Mouse (Mus musculus) cerebellum, postnatal 10 days (tissue): ENCODE results near the gene Dlgap3.

ENCODE experiments used
- DNase-seq, 2 experiments: peaks; one replicate each; pipeline ENCODE4 v3.0.0; 2021; ENCODE audit warnings: mixed read lengths in 2 of 2

Dlgap3 gene

DNA sequence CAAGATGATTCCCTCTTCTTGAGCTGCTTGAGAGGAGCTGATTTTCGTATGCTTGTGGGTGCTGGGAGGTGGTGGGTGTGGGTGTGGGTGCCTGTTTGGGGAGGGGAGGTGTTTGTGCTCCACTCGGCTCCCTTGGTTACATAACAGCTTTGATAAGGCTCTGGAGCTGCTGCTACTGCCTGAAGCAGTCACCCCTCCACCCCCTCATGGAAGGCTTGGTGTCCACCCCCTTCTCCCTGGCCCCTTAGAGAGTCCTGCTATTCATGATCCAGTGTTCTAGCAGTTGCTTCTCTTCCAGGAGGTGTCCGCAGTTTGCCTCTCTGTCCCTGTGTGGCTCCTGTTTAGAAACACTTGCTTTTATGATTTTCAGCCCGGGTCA lies 5.9 kb downstream of the Dlgap3 start:
- no peak for DNase-seq

DNA sequence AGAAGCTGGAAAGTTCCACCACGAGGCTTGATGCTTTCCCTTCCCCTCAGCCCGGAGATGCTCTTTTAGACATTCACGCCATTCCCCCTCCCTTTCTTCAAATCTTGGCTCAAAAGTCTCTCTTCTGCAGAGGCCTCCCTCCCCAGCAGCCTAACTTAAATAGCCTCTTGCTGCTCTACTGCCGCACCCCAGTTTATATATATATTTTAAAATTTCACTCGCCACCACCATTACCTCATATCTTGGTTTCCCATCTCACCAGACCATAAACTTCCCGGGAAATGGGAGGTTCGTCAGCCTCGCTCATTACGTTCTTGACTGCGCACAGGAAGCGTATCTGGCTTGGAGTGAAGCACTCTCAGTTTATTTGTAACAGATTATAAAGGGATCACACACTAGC lies 9.0 kb downstream of the Dlgap3 start:
- peak in 1 of 2 experiments; percentile 9 for DNase-seq

DNA sequence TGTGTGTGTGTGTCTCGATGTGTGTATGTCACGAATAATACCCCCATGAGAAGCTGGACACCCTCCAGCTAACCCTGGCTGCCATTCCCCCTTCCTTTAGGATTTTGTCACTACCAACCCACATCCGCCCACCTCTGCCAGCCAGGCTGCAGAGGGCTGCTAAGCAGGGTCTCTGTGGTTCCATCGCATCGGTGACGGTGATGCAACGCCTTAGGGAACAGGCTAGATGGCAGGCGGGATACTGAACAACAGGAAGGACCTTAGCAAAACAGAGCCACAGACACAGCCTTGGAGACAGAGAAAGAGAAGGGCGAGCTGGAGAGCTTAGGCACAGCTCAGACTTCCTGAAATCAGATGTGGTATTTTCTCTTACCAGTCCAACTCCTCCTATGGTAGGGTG lies 9.7 kb downstream of the Dlgap3 start:
- peak; percentile 38 to 39 for DNase-seq

DNA sequence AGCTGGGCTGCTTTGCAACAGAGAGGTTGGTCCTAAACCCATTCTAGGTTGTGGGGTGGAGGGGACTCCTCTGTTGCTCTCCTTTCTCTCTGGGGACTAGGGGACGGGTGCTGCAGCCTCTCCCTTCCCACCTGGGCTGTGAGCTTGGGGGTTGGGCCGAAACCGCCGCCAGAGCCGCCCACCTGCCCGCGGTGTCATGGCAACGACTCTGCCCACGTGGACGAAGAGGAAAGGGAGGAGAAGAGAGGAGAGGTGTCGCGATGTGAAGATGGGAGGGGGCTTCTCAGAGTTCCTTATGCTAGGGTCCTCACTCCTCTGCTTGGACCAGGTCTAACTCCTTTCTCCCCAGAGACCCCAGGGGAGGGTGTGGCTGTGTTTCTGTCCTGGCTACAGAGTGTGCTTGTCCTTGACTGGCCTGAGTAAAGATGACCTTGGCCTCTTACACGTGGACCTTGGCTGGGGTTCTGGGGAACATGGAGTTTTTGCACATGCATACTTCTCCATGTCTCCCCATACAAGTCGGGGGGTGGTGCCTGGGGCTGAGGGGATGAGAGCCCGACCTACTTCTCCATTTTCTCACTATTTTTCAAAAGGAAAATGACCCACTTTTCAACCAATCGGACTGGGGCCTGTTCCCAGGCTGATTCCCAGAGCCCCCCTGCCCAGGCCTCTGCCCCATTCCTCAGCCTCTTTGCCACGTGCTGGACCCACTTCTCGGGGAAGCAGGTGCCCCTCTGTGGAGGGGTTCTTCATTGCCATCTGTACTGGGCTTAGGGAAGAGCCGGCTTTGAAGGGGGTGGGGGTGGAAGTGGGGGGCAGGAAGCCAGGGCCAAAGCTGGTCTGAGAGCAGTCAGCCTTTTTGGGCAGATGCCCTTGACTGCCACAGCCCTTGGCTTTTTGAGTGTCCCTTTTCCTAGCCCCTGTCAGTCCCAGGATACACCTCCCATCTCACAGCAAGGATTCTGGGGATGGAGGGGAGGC lies 10.8 kb downstream of the Dlgap3 start:
- peak; percentile 67 to 69 for DNase-seq

DNA sequence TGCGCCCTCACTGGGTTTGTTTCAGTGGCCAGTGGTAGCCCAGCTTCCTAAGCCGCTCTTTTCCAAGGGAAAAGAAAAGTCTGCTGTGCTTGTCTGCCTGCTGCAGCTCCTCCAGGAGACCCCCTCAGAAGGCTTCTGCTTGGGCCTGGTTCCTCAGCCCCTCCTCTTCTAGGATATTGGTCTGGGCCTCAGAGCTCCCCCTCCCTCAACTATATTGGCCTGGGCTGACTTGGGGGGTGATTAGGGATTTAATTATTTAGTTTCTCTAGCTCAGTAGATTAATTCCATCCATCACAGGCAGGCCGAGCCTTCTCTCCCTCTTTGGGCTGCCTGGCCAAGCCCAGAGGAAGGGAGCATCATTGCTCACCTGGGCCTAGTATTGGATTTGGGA lies 11.4 kb downstream of the Dlgap3 start:
- DNase-seq: no peak

DNA sequence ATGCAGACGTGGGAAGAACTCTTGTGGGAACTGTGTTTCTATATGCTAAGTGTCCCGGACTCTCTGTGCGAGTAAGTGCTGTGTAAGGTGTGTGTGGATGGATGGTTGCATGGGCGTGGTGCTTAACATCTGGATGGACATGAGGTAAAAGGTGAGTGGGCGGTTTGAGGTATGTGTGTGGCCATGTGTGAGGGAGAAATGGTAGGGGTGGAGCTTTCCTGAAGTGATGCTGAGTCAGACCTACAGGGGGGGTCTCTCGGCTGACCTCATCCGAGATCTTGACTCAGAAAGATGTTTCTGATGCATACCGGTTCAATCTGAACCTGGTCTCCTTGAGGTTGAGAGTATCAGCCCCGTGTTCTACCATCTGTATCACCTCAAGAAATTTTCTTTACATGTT lies 12.0 kb downstream of the Dlgap3 start:
- DNase-seq: no peak

DNA sequence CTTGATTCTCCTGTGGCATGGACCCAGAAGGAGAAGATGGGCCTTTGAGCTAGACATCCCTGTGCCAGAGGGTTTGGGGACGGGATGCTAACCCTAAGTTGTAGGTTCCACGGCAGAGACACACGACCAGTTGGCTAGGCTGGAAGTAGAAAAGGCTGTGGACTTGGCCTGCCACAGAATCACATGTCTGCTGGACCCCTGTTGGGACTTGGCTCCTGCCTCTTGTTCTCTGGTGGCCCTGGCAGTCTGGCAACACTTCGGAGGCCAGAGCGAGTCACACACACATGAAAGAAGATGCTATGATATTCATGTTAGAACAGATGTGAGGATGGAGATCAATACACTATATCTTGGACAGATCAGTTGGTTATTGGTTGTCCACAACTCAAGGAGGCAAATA lies 14.9 kb downstream of the Dlgap3 start:
- DNase-seq: peak; percentile 94 to 95

DNA sequence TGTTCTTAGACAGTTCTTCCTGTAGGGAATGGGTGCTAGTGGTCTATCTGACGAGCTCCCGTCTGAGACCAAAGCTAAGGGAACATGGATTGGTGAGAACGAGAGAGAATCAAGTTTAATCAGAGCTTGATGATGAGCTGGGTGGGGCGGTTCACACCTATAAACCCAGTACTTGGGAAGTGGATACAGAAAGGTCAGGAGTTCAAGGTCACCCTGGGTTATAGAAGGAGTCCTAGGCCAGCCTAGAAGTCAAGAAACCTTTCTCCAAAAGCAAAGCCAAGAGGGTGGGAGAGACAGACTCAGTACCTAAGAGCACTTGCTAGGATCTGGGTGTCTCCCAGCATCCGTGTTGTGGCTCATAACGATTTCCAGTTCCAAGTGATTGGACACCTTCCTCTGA lies 21.9 kb downstream of the Dlgap3 start:
- no peak for DNase-seq

DNA sequence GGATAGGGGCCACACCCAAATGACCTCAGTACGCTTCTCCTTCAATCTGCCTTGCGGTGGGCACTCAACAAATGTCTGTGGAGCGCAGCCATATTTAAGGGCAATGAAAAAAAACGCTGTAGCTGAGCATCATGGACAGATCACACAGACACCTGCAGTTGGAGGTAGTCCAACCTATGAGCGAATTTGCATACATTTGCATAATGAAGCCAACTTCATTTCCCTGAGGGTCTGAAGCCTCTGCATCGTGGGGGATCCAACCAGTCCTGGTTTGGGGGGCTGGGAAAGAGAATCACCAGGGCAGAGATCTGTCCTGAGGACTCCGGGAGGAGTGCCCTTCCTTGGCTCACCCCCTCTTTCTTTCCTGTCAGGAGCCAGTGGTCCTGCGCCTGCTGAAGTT lies 23.7 kb downstream of the Dlgap3 start:
- DNase-seq: peak; percentile 70 to 73

DNA sequence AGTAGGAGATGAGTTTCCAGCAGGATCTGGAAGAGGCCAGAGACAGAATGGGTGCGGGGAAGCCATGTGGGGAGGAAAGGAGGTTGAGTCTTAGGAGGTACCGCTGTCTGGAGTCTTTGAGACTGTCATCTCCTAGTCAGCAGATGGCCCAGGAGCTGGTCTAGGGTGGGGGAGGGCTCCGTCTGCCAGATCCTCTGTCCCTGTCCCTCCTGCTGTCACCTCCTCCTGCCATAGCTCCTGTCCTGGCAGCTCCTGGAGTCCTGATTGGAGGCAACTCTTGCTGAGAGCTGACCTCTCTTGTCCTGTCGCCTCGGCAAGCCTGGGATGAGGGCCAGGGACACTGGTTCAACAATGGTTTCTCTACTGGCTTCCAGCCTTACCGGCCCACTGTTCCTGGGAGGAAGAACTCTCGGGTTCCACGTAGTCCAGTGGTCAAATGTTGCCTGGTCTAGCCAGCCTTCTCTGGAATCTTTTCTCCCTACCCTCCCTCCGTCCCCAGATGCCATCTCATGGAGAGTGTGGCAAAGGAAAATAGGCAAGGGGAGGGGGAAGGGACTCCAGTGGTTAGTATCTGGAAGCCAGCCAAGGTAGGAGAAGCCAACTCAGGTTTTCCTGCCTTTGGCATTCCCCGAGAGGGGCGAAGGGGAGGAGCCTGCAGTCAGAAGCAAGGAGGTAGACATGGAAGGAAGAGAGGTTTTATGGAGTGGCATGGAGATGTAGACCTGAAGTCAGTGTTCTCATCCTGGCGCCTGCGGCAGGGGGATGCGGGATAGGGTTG lies 24.6 kb downstream of the Dlgap3 start:
- DNase-seq: peak; percentile 94 to 97

DNA sequence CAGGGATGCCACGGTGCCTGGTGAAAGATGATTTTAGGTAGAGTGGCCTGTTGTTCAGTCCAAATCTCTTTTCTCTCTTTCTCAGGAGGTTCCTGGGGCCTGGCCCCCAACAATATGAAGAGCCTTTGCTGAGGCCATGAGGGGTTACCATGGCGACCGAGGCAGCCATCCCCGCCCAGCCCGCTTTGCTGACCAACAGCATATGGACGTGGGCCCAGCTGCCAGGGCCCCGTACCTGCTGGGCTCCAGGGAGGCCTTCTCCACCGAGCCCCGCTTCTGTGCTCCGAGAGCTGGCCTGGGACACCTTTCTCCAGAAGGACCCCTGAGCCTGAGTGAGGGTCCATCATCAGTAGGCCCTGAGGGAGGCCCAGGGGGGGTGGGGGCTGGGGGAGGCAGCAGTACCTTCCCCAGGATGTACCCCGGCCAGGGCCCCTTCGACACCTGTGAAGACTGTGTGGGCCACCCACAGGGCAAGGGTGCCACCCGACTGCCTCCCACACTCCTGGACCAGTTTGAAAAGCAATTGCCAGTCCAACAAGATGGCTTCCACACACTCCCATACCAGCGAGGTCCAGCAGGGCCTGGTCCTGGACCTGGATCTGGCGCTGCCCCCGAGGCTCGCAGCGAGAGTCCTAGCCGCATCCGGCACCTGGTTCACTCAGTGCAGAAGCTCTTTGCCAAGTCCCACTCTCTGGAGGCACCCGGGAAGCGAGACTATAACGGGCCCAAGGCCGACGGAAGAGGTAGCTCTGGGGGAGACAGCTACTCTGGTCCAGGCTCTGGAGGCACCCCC lies 25.7 kb downstream of the Dlgap3 start:
- DNase-seq: peak; percentile 75 to 87

DNA sequence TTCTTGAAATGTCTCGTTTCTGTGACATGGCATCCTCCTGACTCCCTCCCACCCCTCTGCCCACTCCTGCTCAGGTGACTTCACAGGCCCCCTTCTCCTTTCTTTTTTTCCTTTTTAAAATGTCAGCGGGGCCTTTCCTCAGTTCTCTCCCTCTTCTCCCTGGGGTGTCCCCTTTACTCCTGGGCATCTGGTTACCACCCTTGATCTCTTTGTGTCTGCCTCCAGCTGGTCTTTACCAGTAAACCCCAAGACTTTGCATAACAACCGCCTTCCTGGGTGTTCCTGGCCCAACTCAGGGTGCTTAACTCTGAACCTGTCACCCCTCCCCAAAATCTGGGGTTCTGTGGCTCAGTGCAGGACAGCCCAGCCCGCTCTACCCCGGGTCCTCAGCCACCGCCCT lies 29.6 kb downstream of the Dlgap3 start:
- no peak for DNase-seq

DNA sequence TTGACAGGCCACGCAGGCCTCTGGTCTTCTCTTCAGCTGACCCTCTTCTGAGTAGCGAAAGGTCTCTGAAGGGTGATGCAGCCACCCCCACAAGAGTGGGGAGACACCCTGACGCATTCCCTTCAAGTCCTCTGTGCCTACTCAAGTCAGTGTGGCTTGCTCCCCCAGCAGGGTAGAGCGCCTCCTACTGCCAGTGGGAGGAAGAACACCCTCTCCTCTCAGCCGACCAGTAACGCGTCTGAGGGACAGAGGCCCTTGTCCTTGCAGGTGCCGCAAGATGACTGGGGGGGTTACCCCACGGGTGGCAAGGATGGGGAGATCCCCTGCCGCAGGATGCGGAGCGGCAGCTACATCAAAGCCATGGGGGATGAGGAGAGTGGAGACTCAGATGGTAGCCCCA lies 30.4 kb downstream of the Dlgap3 start:
- DNase-seq: peak; percentile 52 to 68

DNA sequence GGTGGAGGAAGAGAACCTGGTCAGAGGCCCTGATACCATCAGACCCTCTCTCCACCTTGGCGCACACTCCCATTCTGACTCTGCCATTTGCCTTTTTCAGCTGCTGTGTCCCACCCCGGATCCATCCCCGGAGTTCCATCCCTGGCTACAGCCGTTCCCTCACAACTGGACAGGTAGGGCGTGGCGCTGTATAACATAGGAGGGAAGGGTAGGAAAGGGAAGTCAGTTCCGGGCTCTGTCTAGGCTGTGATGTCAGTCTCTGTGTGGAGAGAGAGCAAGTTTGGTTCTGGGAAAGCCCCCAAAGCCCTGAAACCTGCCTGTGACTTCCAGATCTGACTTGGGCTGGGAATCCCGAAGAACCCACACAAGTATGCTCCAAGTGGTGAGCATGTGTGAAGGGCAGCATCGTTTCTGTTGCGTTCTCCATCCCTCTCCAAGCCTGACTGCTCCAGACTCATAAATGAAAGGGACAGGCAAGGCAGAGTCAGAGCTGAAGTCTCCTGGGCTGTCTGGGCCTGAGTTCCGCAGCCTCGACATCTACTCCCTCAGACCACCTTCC lies 31.2 kb downstream of the Dlgap3 start:
- DNase-seq: no peak

DNA sequence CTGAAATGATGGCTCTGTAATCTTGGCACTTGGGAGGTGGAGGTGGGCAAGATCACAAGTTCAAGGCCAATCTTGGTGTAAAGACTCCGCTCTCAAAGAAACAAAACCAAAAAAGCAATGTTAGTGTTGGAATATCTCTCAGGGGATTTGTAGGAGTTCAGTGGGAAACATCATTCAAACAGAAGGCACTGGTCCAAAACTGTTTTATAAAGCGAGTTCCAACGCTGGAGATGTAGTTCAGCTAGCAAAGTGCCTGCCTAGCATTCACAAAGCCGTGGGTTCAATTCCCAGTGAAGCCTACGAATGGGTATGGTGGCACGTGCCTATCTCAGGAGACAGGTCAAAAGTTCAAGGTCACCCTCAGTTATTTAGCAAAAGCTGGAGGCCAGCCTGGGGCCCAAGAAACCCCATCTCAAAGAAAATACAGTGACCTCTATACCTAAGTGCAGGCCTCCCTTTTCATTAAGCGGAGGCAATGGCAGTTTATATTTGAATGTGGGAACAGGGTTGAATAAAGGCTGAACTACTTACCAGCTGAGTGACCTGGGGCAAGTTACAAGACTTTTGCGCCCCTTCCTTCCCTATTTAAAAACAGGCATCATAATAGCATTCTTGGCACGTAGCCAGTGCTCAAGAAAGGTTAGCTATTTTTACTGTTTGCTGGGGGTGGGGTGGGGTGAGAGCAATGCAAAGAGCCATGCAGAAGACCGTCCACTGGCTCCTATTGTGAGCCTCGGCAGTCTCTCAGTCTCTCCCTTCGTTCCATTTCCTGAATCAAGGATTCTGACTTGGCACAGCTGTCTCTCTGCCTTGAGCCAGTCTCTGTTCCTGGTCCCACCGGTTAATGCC lies 32.0 kb downstream of the Dlgap3 start:
- DNase-seq: no peak

DNA sequence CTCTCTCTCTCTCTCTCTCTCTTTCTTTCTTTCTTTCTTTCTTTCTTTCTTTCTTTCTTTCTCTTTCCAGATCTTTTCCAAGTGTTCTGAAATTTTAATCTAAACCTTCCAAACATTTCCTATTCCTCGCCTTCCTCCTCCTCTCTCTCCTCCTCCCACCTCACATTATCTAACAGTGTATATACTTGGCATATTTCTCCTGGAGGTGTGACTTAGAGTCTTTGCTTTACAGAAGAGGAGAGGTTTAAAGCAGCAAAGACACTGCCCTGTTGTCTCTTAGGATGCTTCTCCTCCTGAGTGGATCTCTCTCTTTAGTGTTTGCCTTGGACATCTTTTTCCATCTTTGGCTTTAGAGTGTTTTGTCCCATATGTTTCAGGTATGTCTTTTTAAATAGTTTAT lies 34.1 kb downstream of the Dlgap3 start:
- no peak for DNase-seq

DNA sequence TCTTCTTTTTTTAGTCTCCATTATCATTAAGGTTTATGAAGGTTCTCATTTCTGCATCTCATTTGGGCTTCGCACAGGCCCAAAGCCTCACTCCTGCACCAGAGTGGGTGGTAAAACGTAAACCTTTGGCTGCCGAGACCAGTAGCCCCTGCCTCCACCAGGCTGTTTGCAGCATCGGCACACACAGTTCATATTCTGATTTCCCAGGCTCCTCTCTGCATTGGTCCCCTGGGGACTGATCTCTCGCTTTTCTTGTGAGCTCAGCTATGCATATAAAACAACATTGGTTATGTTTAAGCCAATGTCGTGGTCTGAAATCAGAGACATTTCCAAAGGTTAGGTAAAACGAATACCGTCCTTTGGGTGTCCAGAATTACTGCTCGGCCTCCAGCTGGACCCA lies 42.3 kb downstream of the Dlgap3 start:
- DNase-seq: peak; percentile 45 to 58

DNA sequence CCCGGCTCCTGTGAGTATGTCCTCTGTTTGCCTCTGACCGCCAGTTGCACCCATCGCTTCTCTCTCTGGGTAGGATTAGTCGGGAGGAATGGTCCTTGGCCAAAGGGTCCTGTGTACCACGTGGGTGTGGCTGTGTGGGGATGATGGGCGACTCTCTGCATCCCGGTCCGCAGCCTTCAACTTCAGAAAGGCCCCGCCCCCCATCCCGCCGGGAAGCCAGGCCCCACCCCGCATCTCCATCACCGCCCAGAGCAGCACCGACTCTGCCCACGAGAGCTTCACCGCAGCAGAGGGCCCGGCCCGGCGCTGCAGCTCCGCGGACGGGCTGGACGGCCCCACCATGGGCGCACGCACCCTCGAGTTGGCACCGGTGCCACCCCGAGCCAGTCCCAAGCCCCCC lies 45.5 kb downstream of the Dlgap3 start:
- DNase-seq: no peak

DNA sequence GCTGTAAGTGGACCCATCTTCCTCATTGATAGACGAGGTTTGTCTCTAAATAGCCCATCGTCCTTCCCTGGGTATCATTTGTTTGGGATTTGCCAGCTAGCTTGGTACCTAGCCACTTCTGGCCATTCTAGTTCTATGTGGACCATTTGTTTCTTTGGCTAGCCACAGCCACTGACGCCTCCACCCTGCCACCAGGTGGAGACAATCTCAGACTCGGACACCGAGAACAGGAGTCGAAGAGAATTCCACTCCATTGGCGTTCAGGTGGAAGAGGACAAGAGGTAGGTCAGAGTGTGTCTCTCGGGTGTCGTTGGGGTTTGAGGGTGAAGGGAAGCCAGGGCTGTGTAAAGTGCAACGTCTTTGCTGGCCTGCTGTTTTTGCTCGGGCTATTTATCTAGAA lies 46.1 kb downstream of the Dlgap3 start:
- DNase-seq: peak; percentile 81 to 83

DNA sequence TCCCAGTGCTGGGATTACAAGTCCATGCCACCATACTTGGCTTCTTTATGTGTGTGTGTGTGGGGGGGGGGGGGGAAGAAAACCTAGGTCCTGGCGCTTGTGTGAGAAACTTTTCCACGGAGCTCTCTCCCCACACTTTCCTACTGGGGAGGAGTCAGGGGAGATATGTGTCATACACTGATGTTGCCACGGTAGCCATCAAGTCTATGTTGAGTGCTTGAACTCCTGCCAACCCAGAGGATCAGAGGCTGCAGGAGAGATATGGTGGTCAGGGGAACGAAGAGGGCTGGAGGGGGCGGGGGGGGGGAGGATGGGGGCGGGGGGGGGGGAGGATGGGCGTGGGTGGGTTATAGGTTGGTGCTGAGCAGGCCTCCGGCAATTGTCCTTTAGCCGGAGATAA lies 46.8 kb downstream of the Dlgap3 start:
- no peak for DNase-seq

DNA sequence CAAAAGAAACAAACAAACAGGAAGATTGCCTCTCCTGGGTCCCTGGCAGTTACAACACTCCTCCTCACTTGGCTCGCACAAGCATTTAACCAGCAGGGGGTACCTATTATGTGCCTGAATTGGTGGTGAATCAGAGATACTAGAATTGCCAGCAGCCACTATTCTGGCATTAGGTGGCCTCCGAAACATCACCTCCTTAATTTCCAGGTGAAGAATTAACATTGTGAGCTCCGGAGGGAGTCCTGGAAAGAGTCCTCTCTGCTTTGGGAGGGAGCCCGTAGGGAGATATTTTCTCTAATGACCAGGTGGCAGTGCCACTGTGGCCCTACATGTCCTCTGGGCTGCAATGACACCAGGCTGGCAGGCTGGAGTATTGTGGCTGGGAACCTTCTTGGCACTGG lies 47.2 kb downstream of the Dlgap3 start:
- DNase-seq: peak in 1 of 2 experiments; percentile 46

DNA sequence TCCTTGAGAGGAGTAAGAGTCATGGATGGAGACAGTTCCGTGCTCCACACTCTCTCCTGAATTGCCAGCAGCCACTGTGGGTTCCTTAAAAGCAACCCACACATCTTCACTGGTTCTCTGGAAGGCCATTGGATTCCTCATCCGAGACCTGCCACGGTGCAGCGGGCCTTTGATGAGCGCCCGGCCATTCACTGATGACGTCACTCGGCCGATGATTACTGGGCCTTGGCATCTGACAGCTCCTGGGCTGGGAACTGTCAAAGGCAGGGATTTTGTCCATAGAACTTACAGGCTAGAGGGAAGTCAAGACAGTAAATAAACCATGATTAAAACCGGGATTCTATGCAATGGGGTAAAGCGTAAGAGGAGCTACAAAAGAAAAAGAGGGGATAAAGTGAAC lies 48.0 kb downstream of the Dlgap3 start:
- DNase-seq: no peak
